Mouse (Mus musculus) intestine, embryonic 16.5 days (tissue): ENCODE data around the gene Slc30a1. TPM values are rescaled to one million over a fixed set of nuclear protein-coding genes. Genes with fewer than 3 reads are reported as not detected.

Experiments used
- polyA plus RNA-seq: library from polyadenylated mRNA; unstranded; fragments of >200 nt; fragmentation: Nextera tagmentation; extraction: Ambion mirVana; gene quantifications from 2 replicates; pipeline ENCODE4 v1.2.1, GENCODE M21; 2015

Slc30a1 gene
- polyA plus RNA-seq, 1 experiment from 2014 or later: 1.8 TPM

Other genes starting within 250 kb of the Slc30a1 start
- 10.4 and 11.2 TPM in 2 replicates for gene Lpgat1, start 188.9 kb upstream of the Slc30a1 start, polyA plus RNA-seq
- 43.1 and 44.1 TPM in 2 replicates for gene Nek2, start 85.3 kb upstream of the Slc30a1 start, polyA plus RNA-seq
- 0.31 and 0.42 TPM in 2 replicates for gene Rd3, start 70.6 kb downstream of the Slc30a1 start, polyA plus RNA-seq
- 17.5 and 20.7 TPM in 2 replicates for gene Traf5, start 185.8 kb downstream of the Slc30a1 start, polyA plus RNA-seq
- gene Rcor3, start 231.3 kb downstream of the Slc30a1 start, polyA plus RNA-seq: 22.3 and 24.8 TPM in 2 replicates